Mouse (Mus musculus): ENCODE measurements around the gene Repin1. TPM values are rescaled to one million over a fixed set of nuclear protein-coding genes. Genes with fewer than 3 reads are reported as not detected.

Gene Repin1
- total and polyA plus RNA-seq, 2 experiments from 2014 or later, result 17.5 to 49.7 TPM

DNA sequence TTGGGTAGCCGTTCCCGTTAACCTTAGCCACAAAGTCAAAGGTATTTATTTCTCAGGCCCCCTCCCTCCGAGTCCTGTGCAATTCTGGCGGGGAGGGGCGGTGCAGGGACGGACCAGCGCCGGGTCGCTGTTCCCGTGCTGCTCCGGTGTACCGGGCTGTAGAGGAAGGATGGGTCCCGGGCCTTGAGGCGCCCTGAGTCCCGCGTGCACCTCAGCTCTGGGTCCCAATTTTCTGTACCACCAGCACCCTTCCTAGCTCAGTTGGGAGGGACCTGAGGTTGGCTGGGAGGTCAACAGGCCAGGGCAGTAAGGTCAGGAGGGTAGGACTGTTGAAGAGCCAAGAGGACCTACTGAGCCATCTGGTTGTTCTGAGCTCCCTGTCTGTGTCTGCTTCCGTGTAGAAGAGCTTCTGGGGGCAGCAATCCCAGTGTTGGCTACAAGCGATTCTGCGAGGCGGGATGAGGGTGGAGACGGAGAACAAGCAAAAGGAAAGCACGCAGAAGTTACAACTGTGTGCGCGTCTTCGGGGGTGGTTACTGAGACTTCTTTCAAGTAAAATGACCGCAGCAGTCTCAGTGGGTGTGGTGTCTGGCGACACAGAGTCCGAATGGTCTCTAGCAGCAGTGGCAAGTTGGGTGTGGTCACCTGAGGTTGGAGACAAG is 8.5 kb downstream of the Repin1 start:
- TF ChIP-seq CTCF (IDR thresholded peaks at IDR 0.05; ENCODE audit: low read depth) (no peak), EP300 (IDR thresholded peaks at IDR 0.05; ENCODE audit: low read depth) (no peak)

DNA sequence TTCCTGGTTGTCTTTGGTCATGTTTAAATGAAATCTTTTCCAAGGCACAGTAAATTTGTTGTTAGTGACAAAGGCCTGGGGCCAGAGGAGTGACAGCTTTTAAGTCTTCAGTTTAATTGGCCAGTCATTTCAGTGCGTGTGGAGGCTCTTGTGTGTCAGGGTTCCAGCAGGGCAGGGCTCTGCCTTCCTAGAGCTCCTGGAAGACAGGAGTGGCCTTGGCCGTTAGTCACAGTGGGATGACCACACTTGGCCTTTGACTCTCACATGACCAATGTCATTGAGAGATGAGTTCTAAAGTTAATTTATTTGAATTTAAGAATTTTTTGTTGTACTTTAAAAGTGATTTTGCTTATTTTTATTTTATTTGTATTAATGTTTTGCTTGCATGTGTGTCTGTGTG is 14.4 kb downstream of the Repin1 start:
- ATAC-seq (ENCODE audit: insufficient read depth, low read depth), result no peak
- TF ChIP-seq CTCF (IDR thresholded peaks at IDR 0.05; ENCODE audit: low read depth) (no peak), EP300 (IDR thresholded peaks at IDR 0.05; ENCODE audit: low read depth) (no peak)
- 87% methylated on average over 2 of the region's 2 CpGs for WGBS

More for the DNA sequence above, 8.5 kb downstream of the Repin1 start:
- 2% methylated on average over 28 of the region's 28 CpGs for WGBS
- Histone ChIP-seq H3K4me2 (ENCODE audit: low read depth, low read length) (peak overlapping the region; percentile 80), H3K27ac (ENCODE audit: low read depth) (peak overlapping the region; percentile 85), H3K9me3 (replicated peaks; ENCODE audit: control insufficient read depth, low read length) (0 out of 2 replicates have a peak, but pooled peaks cover 2% of the 10 kb centered on the region), H3K27me3 (ENCODE audit: control insufficient read depth, insufficient read depth, low read length) (no peaks in the 10 kb centered on the region), H3K36me3 (replicated peaks; ENCODE audit: control insufficient read depth, insufficient read depth, low read length) (peaks cover 28% of the 10 kb centered on the region), H3K9ac (replicated peaks; ENCODE audit: low read depth, low read length) (peak overlapping the region; percentile 69), H3K4me3 (ENCODE audit: low read depth, low read length) (peak overlapping the region; percentile 73), H3K4me1 (ENCODE audit: control insufficient read depth, insufficient read depth) (peaks cover 7% of the 10 kb centered on the region)
- no peak for DNase-seq (ENCODE audit: low spot score)
- ATAC-seq (ENCODE audit: insufficient read depth, low read depth), result peak; percentile 30

DNA sequence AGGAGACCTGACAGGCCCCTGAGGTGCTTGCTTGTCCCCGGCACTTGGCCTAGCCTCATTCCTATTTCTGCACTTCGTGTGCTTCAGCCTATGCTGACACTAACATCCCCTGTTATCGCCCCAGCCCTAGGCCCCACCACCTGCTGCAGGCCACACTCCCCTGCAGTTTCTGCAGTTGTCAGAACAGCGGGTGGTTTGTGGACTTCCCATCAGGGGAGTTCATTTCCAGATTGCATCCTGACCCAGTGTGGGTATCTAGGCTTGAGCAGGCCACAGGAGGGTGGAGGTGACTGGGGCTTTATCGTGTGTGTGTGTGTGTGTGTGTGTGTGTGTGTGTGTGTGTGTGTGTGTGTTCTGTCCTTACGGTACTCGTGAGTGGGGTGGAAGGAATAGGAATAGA is 15.8 kb downstream of the Repin1 start:
- DNase-seq (ENCODE audit: low spot score) (no peak), ATAC-seq (ENCODE audit: insufficient read depth, low read depth) (no peak)
- Histone ChIP-seq H3K4me3 (ENCODE audit: low read depth, low read length) (no peak overlapping the region), H3K4me1 (ENCODE audit: control insufficient read depth, insufficient read depth) (no peaks in the 10 kb centered on the region), H3K36me3 (replicated peaks; ENCODE audit: control insufficient read depth, insufficient read depth, low read length) (peaks cover 26% of the 10 kb centered on the region; the same call in 1 of the 2 replicates), H3K27ac (ENCODE audit: low read depth) (no peak overlapping the region), H3K9ac (replicated peaks; ENCODE audit: low read depth, low read length) (no peak overlapping the region), H3K27me3 (ENCODE audit: control insufficient read depth, insufficient read depth, low read length) (no peaks in the 10 kb centered on the region), H3K4me2 (ENCODE audit: low read depth, low read length) (no peak overlapping the region), H3K9me3 (replicated peaks; ENCODE audit: control insufficient read depth, low read length) (no peaks in the 10 kb centered on the region)
- TF ChIP-seq CTCF (IDR thresholded peaks at IDR 0.05; ENCODE audit: low read depth) (no peak), EP300 (IDR thresholded peaks at IDR 0.05; ENCODE audit: low read depth) (no peak)
- 43% methylated on average over 7 of the region's 7 CpGs for WGBS

More for the DNA sequence above, 14.4 kb downstream of the Repin1 start:
- Histone ChIP-seq H3K9me3 (replicated peaks; ENCODE audit: control insufficient read depth, low read length) (no peaks in the 10 kb centered on the region), H3K4me1 (ENCODE audit: control insufficient read depth, insufficient read depth) (0 out of 2 replicates have a peak, but pooled peaks cover 2% of the 10 kb centered on the region), H3K9ac (replicated peaks; ENCODE audit: low read depth, low read length) (no peak overlapping the region), H3K27me3 (ENCODE audit: control insufficient read depth, insufficient read depth, low read length) (no peaks in the 10 kb centered on the region), H3K4me3 (ENCODE audit: low read depth, low read length) (no peak overlapping the region), H3K27ac (ENCODE audit: low read depth) (no peak overlapping the region), H3K36me3 (replicated peaks; ENCODE audit: control insufficient read depth, insufficient read depth, low read length) (0 out of 2 replicates have a peak, but pooled peaks cover 13% of the 10 kb centered on the region), H3K4me2 (ENCODE audit: low read depth, low read length) (no peak overlapping the region)
- DNase-seq (ENCODE audit: low spot score), result no peak

DNA sequence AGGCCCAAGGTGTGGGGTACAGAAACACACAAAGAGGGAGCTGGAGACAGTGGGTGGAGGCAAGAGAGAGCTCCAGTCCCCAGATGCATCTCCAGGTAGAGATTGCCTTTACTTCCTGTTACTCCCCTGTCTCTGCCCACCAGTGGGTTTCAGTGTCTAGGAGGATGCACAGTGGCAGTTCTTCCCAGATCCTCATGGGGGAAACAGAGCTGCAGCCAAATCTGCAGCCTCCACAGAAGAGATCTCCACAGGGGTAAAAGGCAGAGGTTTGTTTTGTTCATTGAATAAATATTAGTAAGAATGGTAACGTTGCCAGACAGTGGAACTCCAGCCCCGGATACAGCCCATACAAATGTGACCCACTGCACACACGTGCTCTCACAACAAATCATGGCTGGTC is 17.0 kb downstream of the Repin1 start:
- no peak overlapping the region for H3K27ac ChIP-seq (ENCODE audit: low read depth)
- H3K9ac ChIP-seq (replicated peaks; ENCODE audit: low read depth, low read length), result no peak overlapping the region
- no peaks in the 10 kb centered on the region for H3K27me3 ChIP-seq (ENCODE audit: control insufficient read depth, insufficient read depth, low read length)
- no peaks in the 10 kb centered on the region for H3K9me3 ChIP-seq (replicated peaks; ENCODE audit: control insufficient read depth, low read length)
- no peak for DNase-seq (ENCODE audit: low spot score)
- 82% methylated on average over 3 of the region's 3 CpGs for WGBS
- no peaks in the 10 kb centered on the region for H3K4me1 ChIP-seq (ENCODE audit: control insufficient read depth, insufficient read depth)
- no peak overlapping the region for H3K4me3 ChIP-seq (ENCODE audit: low read depth, low read length)
- no peak overlapping the region for H3K4me2 ChIP-seq (ENCODE audit: low read depth, low read length)
- H3K36me3 ChIP-seq (replicated peaks; ENCODE audit: control insufficient read depth, insufficient read depth, low read length), result peaks cover 24% of the 10 kb centered on the region; the same call in 1 of the 2 replicates
- ATAC-seq (ENCODE audit: insufficient read depth, low read depth), result no peak
- TF ChIP-seq CTCF (IDR thresholded peaks at IDR 0.05; ENCODE audit: low read depth) (no peak), EP300 (IDR thresholded peaks at IDR 0.05; ENCODE audit: low read depth) (no peak)

DNA sequence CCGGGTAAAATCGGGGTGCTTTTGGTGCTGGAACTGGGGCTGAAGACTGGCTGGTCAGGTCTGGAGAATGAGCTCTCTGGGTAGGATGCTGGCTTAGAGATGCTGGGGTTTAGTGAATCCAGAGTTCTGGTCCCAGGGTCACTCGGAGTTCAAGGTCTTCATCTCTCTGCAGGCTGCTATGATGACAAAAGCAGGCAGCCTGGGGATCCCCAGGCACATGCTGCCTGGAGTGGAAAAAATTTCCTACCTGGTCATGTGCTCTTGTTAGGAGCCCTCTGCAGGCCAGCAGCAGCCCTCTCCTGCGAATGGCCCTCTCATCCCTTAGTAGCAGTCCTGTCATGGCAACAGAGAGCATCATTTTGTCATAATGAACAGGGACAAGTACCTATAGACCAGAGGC is 19.8 kb downstream of the Repin1 start:
- DNase-seq (ENCODE audit: low spot score) (no peak), ATAC-seq (ENCODE audit: insufficient read depth, low read depth) (no peak)
- no peak overlapping the region for H3K4me2 ChIP-seq (ENCODE audit: low read depth, low read length)
- H3K9ac ChIP-seq (replicated peaks; ENCODE audit: low read depth, low read length), result no peak overlapping the region
- no peaks in the 10 kb centered on the region for H3K27me3 ChIP-seq (ENCODE audit: control insufficient read depth, insufficient read depth, low read length)
- H3K4me3 ChIP-seq (ENCODE audit: low read depth, low read length), result no peak overlapping the region
- TF ChIP-seq CTCF (IDR thresholded peaks at IDR 0.05; ENCODE audit: low read depth) (no peak), EP300 (IDR thresholded peaks at IDR 0.05; ENCODE audit: low read depth) (no peak)
- 70% methylated on average over 4 of the region's 4 CpGs for WGBS
- H3K27ac ChIP-seq (ENCODE audit: low read depth), result no peak overlapping the region
- H3K36me3 ChIP-seq (replicated peaks; ENCODE audit: control insufficient read depth, insufficient read depth, low read length), result peaks cover 34% of the 10 kb centered on the region
- H3K9me3 ChIP-seq (replicated peaks; ENCODE audit: control insufficient read depth, low read length), result no peaks in the 10 kb centered on the region
- H3K4me1 ChIP-seq (ENCODE audit: control insufficient read depth, insufficient read depth), result no peaks in the 10 kb centered on the region

DNA sequence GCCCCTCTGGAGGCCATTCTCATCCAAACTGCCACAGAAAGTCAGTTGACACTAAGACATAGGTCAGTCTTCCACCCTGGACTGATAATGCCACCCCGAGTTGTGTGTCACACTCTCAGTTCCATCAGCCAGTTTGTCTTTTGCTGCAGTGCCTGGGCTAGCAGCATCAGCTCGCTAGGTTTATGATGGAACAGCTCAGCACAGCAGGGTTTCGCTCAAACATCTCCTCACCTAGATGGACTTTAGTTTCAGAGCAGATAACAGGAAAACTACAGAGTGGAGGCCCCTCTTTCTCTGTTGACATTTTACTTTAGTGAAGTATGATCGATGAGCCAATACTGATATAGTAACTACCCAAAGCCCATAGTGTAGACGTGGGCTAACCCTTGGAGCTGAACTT is 21.1 kb downstream of the Repin1 start:
- no peak for DNase-seq (ENCODE audit: low spot score)
- Histone ChIP-seq H3K36me3 (replicated peaks; ENCODE audit: control insufficient read depth, insufficient read depth, low read length) (peaks cover 43% of the 10 kb centered on the region), H3K9me3 (replicated peaks; ENCODE audit: control insufficient read depth, low read length) (no peaks in the 10 kb centered on the region), H3K4me3 (ENCODE audit: low read depth, low read length) (no peak overlapping the region), H3K27me3 (ENCODE audit: control insufficient read depth, insufficient read depth, low read length) (no peaks in the 10 kb centered on the region), H3K4me1 (ENCODE audit: control insufficient read depth, insufficient read depth) (no peaks in the 10 kb centered on the region), H3K27ac (ENCODE audit: low read depth) (no peak overlapping the region), H3K4me2 (ENCODE audit: low read depth, low read length) (no peak overlapping the region), H3K9ac (replicated peaks; ENCODE audit: low read depth, low read length) (no peak overlapping the region)
- WGBS, result 85% methylated on average over 5 of the region's 5 CpGs
- no peak for ATAC-seq (ENCODE audit: insufficient read depth, low read depth)
- TF ChIP-seq CTCF (IDR thresholded peaks at IDR 0.05; ENCODE audit: low read depth) (no peak), EP300 (IDR thresholded peaks at IDR 0.05; ENCODE audit: low read depth) (no peak)

All from heart, postnatal 0 days (tissue).